Mouse (Mus musculus) kidney, adult 2 months (tissue): ENCODE data around the gene BC030867.

Experiments
- CTCF ChIP-seq: fragments of 200-500 bp; conservative IDR thresholded peaks from 2 replicates; pipeline ENCODE4 v1.5.1; 2011; ENCODE audit warnings: low read depth, mild to moderate bottlenecking, control low read depth, low read length, moderate library complexity, mixed read lengths; ENCODE audit not compliant: insufficient read depth, insufficient read length
- POLR2A ChIP-seq: fragments of 200-500 bp; IDR thresholded peaks from one replicate; pipeline ENCODE4 v1.6.1; 2011; ENCODE audit warnings: low read depth, low read length, control low read depth

DNA sequence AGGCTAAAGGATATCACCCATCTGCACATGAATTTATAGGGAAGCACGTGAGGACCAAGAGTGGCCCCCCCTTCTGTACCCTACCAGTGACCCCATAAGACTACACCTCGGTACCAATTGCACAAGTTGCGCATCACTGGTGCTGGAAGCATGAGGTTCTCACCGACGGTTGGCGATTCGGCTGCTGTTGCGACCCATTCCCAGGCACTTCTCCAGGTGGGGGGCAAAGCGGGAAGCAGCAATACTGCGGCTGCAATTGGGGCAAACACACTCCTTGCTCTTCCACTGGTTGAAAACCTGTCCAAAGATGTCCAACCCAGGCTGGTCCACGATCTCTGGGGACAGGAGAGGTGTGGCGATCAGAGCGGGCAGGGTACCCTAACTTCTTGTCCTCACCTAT lies 45.3 kb downstream of the BC030867 start:
- no peak for TF ChIP-seq POLR2A
- no peak for TF ChIP-seq CTCF
